Mouse (Mus musculus) limb, embryonic 13.5 days (tissue): ENCODE measurements around the gene Gigyf1. TPM values are rescaled to one million over a fixed set of nuclear protein-coding genes. Genes with fewer than 3 reads are reported as not detected.

Experiments
- ATAC-seq: fragments of 200-750 bp; cut with Nextera tagmentation; 2 replicates; pipeline ENCODE4 v1.8.0; 2017; ENCODE audit warnings: low read depth, moderate number of reproducible peaks, moderate TSS enrichment; ENCODE audit not compliant: low FRiP score
- H3K27ac ChIP-seq: fragments of 300-500 bp; sonication (generic); 2 replicates; pipeline ENCODE4 v1.5.1; 2015; ENCODE audit warnings: inconsistent platforms, mild to moderate bottlenecking, moderate library complexity
- H3K27me3 ChIP-seq: fragments of 300-500 bp; sonication (generic); 2 replicates; pipeline ENCODE4 v1.6.1; 2015; ENCODE audit warnings: mild to moderate bottlenecking, inconsistent platforms
- H3K36me3 ChIP-seq: fragments of 300-500 bp; sonication (generic); 2 replicates; pipeline ENCODE4 v1.6.1; 2015; ENCODE audit warnings: inconsistent platforms, mild to moderate bottlenecking, moderate library complexity
- H3K4me1 ChIP-seq: fragments of 300-500 bp; sonication (generic); 2 replicates; pipeline ENCODE4 v1.6.1; 2015; ENCODE audit warnings: inconsistent platforms
- H3K4me2 ChIP-seq: fragments of 300-500 bp; sonication (generic); replicated peaks from 2 replicates; pipeline ENCODE4 v1.6.1; 2015; ENCODE audit warnings: inconsistent platforms, mild to moderate bottlenecking, moderate library complexity
- H3K4me3 ChIP-seq: fragments of 300-500 bp; sonication (generic); 2 replicates; pipeline ENCODE4 v1.5.1; 2015; ENCODE audit warnings: moderate library complexity, mild to moderate bottlenecking, inconsistent platforms
- H3K9ac ChIP-seq: fragments of 300-500 bp; sonication (generic); 2 replicates; pipeline ENCODE4 v1.6.1; 2015; ENCODE audit warnings: mild to moderate bottlenecking, inconsistent platforms
- H3K9me3 ChIP-seq: fragments of 300-500 bp; sonication (generic); 2 replicates; pipeline ENCODE4 v1.6.1; 2016; ENCODE audit warnings: inconsistent platforms
- WGBS: fragments of 180-500 bp; shearing (Covaris S2); methylation state at CpG from one replicate; pipeline ENCODE4 v1.1.7; 2015; 5-methylcytosine and 5-hydroxymethylcytosine counted together
- polyA plus RNA-seq: library from polyadenylated mRNA; unstranded; fragments of >200 nt; fragmentation: Nextera tagmentation; extraction: Ambion mirVana; gene quantifications from 2 replicates; pipeline ENCODE4 v1.2.1, GENCODE M21; 2015

Gene Gigyf1
- 16.1 and 16.7 TPM in 2 replicates for polyA plus RNA-seq

DNA sequence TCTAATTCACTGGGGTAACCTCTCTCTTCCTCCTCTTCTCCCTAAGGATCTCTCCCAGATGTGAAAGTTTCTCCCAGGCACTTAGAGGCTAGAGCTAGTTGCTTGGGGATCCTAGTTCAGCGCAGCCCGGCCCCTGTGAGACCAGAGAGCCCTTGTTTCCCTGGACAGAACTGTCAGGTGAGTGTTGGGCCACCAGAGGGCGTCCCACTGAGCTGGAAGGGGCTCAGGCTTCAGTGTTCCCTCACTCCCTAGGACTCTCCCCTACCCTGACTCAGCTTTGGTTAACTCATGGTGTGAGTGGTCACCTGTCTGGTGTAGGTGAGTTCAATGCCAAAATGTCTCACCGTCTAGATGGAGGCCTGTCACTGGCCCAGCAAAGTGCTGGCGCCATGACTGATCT, at the start of gene Gigyf1:
Gene Gigyf1, plus strand, starts transcription at position 113 of the 400 bp plus-strand sequence.
- Histone ChIP-seq H3K9me3 (no peaks in the 10 kb centered on the region), H3K27me3 (no peaks in the 10 kb centered on the region), H3K4me3 (no peak within 1 kb of the TSS), H3K9ac (no peak within 1 kb of the TSS), H3K4me1 (peaks cover 23% of the 10 kb centered on the region), H3K4me2 (no peak within 1 kb of the TSS), H3K27ac (no peak within 1 kb of the TSS), H3K36me3 (peaks cover 76% of the 10 kb centered on the region)
- ATAC-seq, result no peak
- WGBS, result 75% methylated on average over 5 of the region's 5 CpGs

DNA sequence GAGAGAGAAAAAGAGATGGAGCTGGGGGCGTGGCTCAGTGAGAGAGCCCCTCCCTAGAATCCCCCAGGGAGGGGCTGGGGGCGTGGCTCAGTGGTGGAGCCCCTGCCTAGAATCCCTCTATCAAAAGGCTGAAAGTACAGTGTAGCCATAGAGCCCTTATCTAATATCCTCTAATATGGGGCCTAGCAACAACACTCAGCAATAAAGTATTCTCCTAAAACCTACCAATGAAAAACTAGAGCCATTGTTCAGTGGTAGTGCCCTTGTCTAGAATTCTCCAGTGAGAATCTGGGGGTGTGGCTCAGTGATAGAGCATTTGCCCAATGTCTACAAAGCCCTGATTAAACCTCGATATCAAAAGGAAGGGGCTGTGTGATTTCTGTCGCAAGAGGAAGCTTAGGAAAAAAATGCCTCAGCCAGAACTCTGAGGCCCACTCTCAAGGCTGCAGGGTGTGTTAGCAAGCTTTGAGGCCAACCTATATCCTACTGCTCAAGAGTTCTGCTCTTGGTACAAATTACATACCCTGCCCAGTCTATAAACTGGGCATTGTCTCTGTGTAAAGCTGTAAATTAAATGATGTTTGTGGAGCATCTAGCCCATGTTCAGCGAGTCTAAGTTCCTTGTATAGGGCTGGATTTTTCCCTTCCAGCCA, 46.0 kb upstream of the Gigyf1 start:
- Histone ChIP-seq H3K27ac (no peak overlapping the region), H3K4me3 (no peak overlapping the region), H3K4me2 (no peak overlapping the region), H3K4me1 (no peaks in the 10 kb centered on the region), H3K27me3 (no peaks in the 10 kb centered on the region), H3K9me3 (no peaks in the 10 kb centered on the region), H3K9ac (no peak overlapping the region), H3K36me3 (no peaks in the 10 kb centered on the region)
- no peak for ATAC-seq
- WGBS, result 62% methylated on average over 5 of the region's 5 CpGs

DNA sequence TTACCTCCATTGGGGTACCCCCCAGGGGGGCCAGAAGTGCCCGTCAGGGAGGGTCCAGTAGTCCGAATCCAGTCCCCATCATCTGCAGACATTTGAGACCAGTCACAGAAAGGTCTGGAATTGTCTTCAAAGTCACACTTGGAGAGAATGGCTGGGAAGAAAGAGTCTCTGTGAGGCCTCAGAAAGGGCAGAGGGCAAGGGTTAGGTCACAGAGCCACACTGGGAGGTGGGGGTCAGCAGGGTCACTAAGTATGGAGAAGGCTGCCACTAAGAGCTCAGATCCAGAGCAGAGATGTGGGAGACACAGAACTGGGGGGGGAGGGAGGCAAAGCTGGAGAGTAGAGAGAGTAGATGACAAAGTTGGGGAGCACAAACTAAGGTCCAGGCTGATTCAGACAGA, 44.0 kb upstream of the Gigyf1 start:
- no peaks in the 10 kb centered on the region for H3K4me1 ChIP-seq
- no peaks in the 10 kb centered on the region for H3K27me3 ChIP-seq
- 38% methylated on average over 2 of the region's 2 CpGs for WGBS
- no peak overlapping the region for H3K9ac ChIP-seq
- no peak overlapping the region for H3K4me2 ChIP-seq
- H3K36me3 ChIP-seq, result no peaks in the 10 kb centered on the region
- no peak for ATAC-seq
- no peaks in the 10 kb centered on the region for H3K9me3 ChIP-seq
- H3K27ac ChIP-seq, result no peak overlapping the region
- H3K4me3 ChIP-seq, result no peak overlapping the region

DNA sequence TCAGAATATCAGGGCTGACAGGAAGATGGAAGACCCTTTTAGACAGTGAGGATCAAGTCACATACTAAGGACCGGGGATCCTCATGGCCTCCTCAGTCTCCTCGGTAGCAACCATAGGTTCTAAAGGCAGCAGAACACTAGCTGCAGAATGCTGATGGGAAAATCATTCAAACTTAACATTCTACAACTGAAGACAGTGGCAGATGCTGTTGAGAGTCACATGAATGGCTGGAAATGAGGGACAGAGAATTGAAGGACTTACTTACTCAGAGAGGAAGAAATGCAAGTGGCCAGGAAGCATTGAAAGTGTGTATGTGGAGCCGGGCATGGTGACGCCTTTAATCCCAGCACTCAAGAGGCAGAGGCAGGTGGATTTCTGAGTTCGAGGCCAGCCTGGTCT, 41.4 kb upstream of the Gigyf1 start, which contains the start of gene Zan:
Gene Zan, minus strand, starts transcription at position 101 of the 400 bp plus-strand sequence.
- Histone ChIP-seq H3K27me3 (no peaks in the 10 kb centered on the region), H3K36me3 (no peaks in the 10 kb centered on the region), H3K27ac (no peak within 1 kb of the TSS), H3K4me3 (no peak within 1 kb of the TSS), H3K4me1 (0 out of 2 replicates have a peak, but pooled peaks cover 6% of the 10 kb centered on the region), H3K4me2 (no peak within 1 kb of the TSS), H3K9me3 (no peaks in the 10 kb centered on the region), H3K9ac (no peak within 1 kb of the TSS)
- WGBS, result 82% methylated on average over 5 of the region's 5 CpGs
- ATAC-seq, result no peak

DNA sequence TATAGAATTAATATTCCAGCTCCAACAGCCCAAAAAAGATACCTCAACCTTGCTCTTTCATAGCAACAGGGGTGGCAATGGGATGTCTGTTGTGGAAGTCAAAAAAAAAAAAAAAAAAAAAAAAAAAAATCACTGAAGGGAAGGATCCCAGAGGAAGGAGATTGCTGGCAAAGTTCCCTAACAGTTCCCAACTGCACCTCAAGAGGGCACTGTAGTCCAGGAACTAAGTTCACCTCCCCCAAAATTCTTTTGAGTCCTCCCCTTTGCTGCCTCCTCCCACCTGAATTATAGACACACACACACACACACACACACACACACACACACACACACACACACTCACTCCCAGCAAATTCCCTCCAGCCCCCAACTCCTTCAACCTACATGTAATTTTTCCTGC, 37.2 kb upstream of the Gigyf1 start:
- Histone ChIP-seq H3K27ac (no peak overlapping the region), H3K4me1 (peaks cover 19% of the 10 kb centered on the region), H3K9ac (no peak overlapping the region), H3K4me2 (no peak overlapping the region), H3K9me3 (no peaks in the 10 kb centered on the region), H3K27me3 (peaks cover 20% of the 10 kb centered on the region), H3K4me3 (no peak overlapping the region), H3K36me3 (no peaks in the 10 kb centered on the region)
- no peak for ATAC-seq

DNA sequence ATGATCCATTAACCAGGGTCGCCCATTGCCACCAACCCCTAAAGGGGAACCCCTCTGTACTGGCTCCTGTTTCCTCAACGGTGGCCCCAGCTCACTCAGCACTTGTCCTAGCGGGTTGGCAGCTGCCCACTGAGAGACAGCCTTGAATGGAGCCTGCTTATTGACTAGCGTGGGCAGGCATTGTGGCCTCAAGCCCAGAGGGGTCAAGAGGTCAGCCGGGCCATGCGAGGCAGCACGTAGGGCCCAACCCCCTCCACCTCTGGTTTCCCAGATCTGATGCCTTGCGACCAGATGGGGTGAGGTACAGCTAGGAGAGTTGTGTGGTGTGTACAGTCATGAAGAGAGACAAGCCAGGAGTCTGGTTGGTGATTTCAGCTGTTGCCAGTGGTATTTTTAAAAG, 36.5 kb upstream of the Gigyf1 start:
- 37% methylated on average over 8 of the region's 8 CpGs for WGBS
- H3K4me2 ChIP-seq, result no peak overlapping the region
- H3K4me3 ChIP-seq, result no peak overlapping the region
- H3K4me1 ChIP-seq, result peaks cover 22% of the 10 kb centered on the region
- no peaks in the 10 kb centered on the region for H3K36me3 ChIP-seq
- no peak for ATAC-seq
- H3K9me3 ChIP-seq, result no peaks in the 10 kb centered on the region
- no peak overlapping the region for H3K9ac ChIP-seq
- H3K27ac ChIP-seq, result no peak overlapping the region
- H3K27me3 ChIP-seq, result peaks cover 27% of the 10 kb centered on the region

DNA sequence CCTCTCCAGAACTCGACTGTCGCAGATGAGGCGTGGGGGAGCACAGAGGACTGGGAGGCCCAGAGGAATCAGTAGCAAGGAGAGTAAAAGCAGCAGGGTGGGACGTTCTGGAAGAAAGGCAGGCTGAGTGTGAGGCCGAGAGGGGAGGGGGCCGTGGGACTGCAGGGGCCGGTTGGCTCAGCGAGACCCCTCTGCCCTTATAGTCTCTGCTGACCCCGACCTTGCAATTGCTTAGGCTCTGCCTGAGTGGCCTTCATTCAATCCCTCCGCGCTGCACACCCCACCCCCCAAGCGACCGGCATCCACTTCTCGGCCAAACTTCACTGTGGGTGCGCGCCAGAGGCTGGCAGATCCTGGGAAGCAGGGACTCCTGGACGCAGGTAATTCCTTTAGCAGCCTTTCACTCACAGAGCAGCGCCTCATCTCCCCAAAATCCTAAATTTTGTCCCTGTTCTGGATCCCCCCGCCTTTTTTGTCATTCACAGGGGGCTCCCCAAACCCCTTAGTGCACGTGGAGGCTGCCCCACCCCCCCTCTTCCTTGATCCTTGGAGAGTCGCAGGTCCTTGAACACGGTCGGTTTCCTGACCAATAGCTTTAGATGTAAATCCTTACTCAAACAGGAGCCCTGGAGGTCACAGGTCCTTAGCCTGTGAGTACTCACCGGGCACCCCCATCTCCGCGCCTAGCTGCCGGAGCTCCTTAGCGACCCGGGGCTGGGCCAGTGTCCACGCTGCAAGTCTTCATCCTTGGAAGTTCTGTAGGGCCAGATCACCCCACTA, 33.1 kb upstream of the Gigyf1 start:
- Histone ChIP-seq H3K36me3 (no peaks in the 10 kb centered on the region), H3K27me3 (peaks cover 30% of the 10 kb centered on the region), H3K27ac (no peak overlapping the region), H3K9ac (peak overlapping the region; percentile 61), H3K4me2 (peak overlapping the region; percentile 67), H3K4me3 (peak overlapping the region; percentile 41), H3K9me3 (no peaks in the 10 kb centered on the region), H3K4me1 (peaks cover 22% of the 10 kb centered on the region)
- 8% methylated on average over 30 of the region's 30 CpGs for WGBS
- no peak for ATAC-seq

DNA sequence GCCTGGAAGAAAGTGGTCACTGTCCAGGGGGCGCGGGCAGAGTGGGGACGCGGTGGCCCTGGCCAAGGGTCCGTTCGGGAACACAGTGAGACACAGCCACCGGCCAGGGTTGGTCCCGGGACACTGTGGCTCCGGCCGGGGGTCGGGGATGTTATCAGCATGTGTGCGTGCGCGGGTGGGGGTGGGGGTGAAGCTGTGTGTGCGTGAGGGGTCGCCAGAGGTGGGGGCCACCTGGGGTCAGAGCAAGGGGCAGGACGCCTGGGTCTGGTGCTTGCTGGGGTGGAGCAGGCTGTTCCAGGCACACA, 32.5 kb upstream of the Gigyf1 start:
- Histone ChIP-seq H3K4me1 (peaks cover 23% of the 10 kb centered on the region), H3K4me3 (peak overlapping the region; percentile 41), H3K9me3 (no peaks in the 10 kb centered on the region), H3K27me3 (peaks cover 30% of the 10 kb centered on the region), H3K4me2 (peak overlapping the region; percentile 67), H3K36me3 (no peaks in the 10 kb centered on the region), H3K27ac (no peak overlapping the region), H3K9ac (peak overlapping the region; percentile 61)
- ATAC-seq, result no peak
- 3% methylated on average over 17 of the region's 17 CpGs for WGBS

DNA sequence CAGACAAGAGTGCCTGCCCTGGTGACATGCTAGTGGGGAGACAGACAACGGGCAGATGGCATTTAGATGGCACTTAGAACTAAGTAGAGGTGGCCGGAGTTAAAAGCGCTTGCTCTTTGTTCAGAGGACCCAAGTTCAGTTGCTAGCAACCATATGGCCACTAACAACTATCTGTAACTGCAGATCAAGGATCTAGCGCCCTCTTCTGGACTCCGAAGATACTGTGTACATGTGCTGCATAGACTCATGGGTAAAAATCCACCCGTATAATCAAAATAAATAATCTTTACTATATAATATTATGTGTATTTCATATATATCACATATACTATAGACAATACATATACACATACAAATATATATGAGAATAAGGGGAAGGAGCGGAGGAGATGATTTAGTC, 30.7 kb upstream of the Gigyf1 start:
- no peaks in the 10 kb centered on the region for H3K36me3 ChIP-seq
- H3K4me2 ChIP-seq, result no peak overlapping the region
- H3K4me3 ChIP-seq, result no peak overlapping the region
- 87% methylated on average over 7 of the region's 7 CpGs for WGBS
- peaks cover 30% of the 10 kb centered on the region for H3K27me3 ChIP-seq
- no peaks in the 10 kb centered on the region for H3K9me3 ChIP-seq
- H3K27ac ChIP-seq, result no peak overlapping the region
- H3K9ac ChIP-seq, result no peak overlapping the region
- no peak for ATAC-seq
- peaks cover 26% of the 10 kb centered on the region for H3K4me1 ChIP-seq

DNA sequence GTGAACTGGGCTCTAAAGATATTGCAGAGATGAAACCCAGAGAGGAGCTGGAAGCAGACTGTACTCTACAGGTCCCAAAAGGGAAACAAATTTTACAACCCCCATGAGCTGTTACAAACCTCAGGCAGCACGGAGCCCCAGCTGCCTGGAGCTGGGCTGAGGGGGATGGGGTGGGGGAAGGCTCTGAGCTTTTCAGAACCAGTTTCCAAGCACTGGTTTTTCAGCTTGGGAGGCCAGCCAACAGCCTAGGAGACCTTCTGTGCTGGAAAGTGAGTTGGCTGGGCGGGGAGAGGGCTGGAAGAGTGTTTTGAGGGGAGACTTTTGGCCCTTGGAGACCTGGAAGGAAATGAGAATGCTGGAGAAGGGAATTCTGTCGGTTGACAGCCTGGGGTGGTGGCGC, 26.8 kb upstream of the Gigyf1 start:
- peak overlapping the region; percentile 61 for H3K27ac ChIP-seq

DNA sequence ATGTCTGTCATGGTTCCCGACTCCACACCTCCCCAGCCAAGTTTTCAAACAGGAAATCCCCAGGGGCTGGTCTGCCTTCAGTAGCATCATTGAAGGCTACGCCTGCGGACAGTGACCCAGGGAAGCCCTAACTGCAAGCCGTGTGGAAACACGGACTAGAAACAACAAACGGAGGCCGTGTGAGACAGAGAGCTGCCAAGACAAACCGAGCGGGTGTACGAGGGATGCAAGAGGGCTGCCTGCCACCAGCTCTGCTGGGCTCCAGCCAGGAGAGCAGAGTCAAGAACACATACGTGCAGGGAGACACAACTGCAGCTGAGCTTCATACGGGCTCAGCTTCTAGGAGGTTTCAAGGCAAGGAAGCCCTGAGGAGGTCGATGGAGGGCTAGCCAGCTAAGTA, 24.5 kb upstream of the Gigyf1 start:
- no peak overlapping the region for H3K4me2 ChIP-seq
- H3K9me3 ChIP-seq, result no peaks in the 10 kb centered on the region
- WGBS, result 74% methylated on average over 13 of the region's 13 CpGs
- peaks cover 10% of the 10 kb centered on the region for H3K4me1 ChIP-seq
- no peaks in the 10 kb centered on the region for H3K27me3 ChIP-seq
- no peak overlapping the region for H3K27ac ChIP-seq
- no peak overlapping the region for H3K4me3 ChIP-seq
- no peak for ATAC-seq
- H3K9ac ChIP-seq, result no peak overlapping the region
- no peaks in the 10 kb centered on the region for H3K36me3 ChIP-seq

More for the DNA sequence above, 26.8 kb upstream of the Gigyf1 start:
- 36% methylated on average over 4 of the region's 4 CpGs for WGBS
- H3K36me3 ChIP-seq, result no peaks in the 10 kb centered on the region
- H3K27me3 ChIP-seq, result peaks cover 6% of the 10 kb centered on the region
- H3K4me3 ChIP-seq, result no peak overlapping the region
- no peaks in the 10 kb centered on the region for H3K9me3 ChIP-seq
- H3K4me2 ChIP-seq, result no peak overlapping the region
- 0 out of 2 replicates have a peak overlapping the region, but pooled peaks have one; percentile 25 for H3K9ac ChIP-seq
- peak; percentile 58 for ATAC-seq
- H3K4me1 ChIP-seq, result peaks cover 10% of the 10 kb centered on the region

DNA sequence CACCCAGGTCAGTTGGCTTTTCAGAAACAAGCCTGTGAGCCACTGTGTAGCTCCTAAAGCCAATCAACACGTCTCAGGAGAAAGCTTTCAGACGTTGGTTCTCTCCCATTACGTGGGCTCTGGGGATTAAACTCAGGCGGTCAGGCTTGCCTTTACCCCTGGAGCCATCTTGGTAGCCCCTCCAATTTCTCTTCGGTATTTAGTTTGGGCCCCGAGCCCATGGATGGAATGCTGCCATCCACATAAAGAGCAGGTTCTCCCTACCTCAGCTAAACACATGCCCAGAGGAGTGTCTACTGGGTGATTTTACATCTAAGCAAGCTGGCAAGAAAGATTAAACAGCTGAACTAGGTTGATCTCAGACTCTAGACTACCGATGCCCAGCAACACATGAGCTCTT, 18.2 kb upstream of the Gigyf1 start:
- WGBS, result 89% methylated on average over 7 of the region's 7 CpGs
- no peak overlapping the region for H3K4me2 ChIP-seq
- H3K9ac ChIP-seq, result no peak overlapping the region
- no peaks in the 10 kb centered on the region for H3K9me3 ChIP-seq
- no peak for ATAC-seq
- H3K27ac ChIP-seq, result no peak overlapping the region
- H3K4me1 ChIP-seq, result peaks cover 16% of the 10 kb centered on the region
- peaks cover 12% of the 10 kb centered on the region for H3K36me3 ChIP-seq
- no peak overlapping the region for H3K4me3 ChIP-seq
- H3K27me3 ChIP-seq, result no peaks in the 10 kb centered on the region
